ENCODE assay signal across 8 mouse cellular contexts in genomic region chr3:103791230-103792110, GRCm38 (mm10). TPM values are rescaled to one million over a fixed set of nuclear protein-coding genes. Genes with fewer than 3 reads are reported as not detected.
A peak's percentile ranks its signal among the peaks of the same experiment; 100 is the strongest.
DNase-seq lines count a peak whose midpoint lies in the region; ATAC-seq and TF ChIP-seq lines count a peak whose summit lies in the region.

Gene Hipk1, minus strand, starts transcription at chr3:103791563.

- 0 out of 2 replicates have a peak, but pooled peaks cover 4% of the 10 kb centered on the region for H3K27me3 ChIP-seq in heart, embryonic 12.5 days (replicated peaks)
- H3K27me3 ChIP-seq in kidney, postnatal 0 days (ENCODE audit: insufficient read depth, low read length) = no peaks in the 10 kb centered on the region
- no peaks in the 10 kb centered on the region for H3K27me3 ChIP-seq in liver, embryonic 11.5 days (replicated peaks; ENCODE audit: control insufficient read depth, insufficient read depth, low read length)
- no peaks in the 10 kb centered on the region for H3K27me3 ChIP-seq in stomach, embryonic 14.5 days (ENCODE audit: control insufficient read depth, insufficient read depth, low read length)

- no peaks in the 10 kb centered on the region for H3K36me3 ChIP-seq in heart, embryonic 12.5 days
- no peaks in the 10 kb centered on the region for H3K36me3 ChIP-seq in kidney, postnatal 0 days (ENCODE audit: insufficient read depth, low read length)
- no peaks in the 10 kb centered on the region for H3K36me3 ChIP-seq in liver, embryonic 11.5 days (ENCODE audit: control insufficient read depth, insufficient read depth, low read length)
- no peaks in the 10 kb centered on the region for H3K36me3 ChIP-seq in stomach, embryonic 14.5 days (ENCODE audit: control insufficient read depth, insufficient read depth, low read length)

- H3K4me2 ChIP-seq in heart, embryonic 12.5 days = peak within 1 kb of the TSS; percentile 83
- peak within 1 kb of the TSS; percentile 66 for H3K4me2 ChIP-seq in kidney, postnatal 0 days (ENCODE audit: low read length)
- H3K4me2 ChIP-seq in liver, embryonic 11.5 days = peak within 1 kb of the TSS; percentile 88
- peak within 1 kb of the TSS; percentile 88 for H3K4me2 ChIP-seq in stomach, embryonic 14.5 days (replicated peaks; ENCODE audit: low read depth, low read length)

- peaks cover 14% of the 10 kb centered on the region for H3K4me1 ChIP-seq in heart, embryonic 12.5 days (replicated peaks)
- 0 out of 2 replicates have a peak, but pooled peaks cover 8% of the 10 kb centered on the region for H3K4me1 ChIP-seq in kidney, postnatal 0 days (replicated peaks; ENCODE audit: insufficient read depth, low read length)
- peaks cover 19% of the 10 kb centered on the region for H3K4me1 ChIP-seq in liver, embryonic 11.5 days (replicated peaks; ENCODE audit: control insufficient read depth, insufficient read depth, low read length)
- peaks cover 13% of the 10 kb centered on the region; the same call in 1 of the 2 replicates for H3K4me1 ChIP-seq in stomach, embryonic 14.5 days (ENCODE audit: control insufficient read depth, insufficient read depth, low read length)

- H3K4me3 ChIP-seq in heart, embryonic 12.5 days = peak within 1 kb of the TSS; percentile 70
- H3K4me3 ChIP-seq in kidney, postnatal 0 days (replicated peaks; ENCODE audit: low read depth, low read length) = peak within 1 kb of the TSS; percentile 97
- H3K4me3 ChIP-seq in liver, embryonic 11.5 days (ENCODE audit: low read depth, low read length) = peak within 1 kb of the TSS; percentile 68
- H3K4me3 ChIP-seq in stomach, embryonic 14.5 days (ENCODE audit: low read depth, low read length) = peak within 1 kb of the TSS; percentile 94

- WGBS in heart, embryonic 12.5 days = 10% methylated on average over 49 of the region's 49 CpGs
- WGBS in kidney, postnatal 0 days = 11% methylated on average over 43 of the region's 49 CpGs
- WGBS in liver, embryonic 11.5 days = 9% methylated on average over 49 of the region's 49 CpGs
- whole genome bisulfite sequencing in stomach, embryonic 14.5 days = 9% methylated on average over 49 of the region's 49 CpGs

- no peak for TF ChIP-seq CTCF in kidney, postnatal 0 days (IDR thresholded peaks at IDR 0.05; ENCODE audit: low read depth)

- peak; percentile 84 for ATAC-seq in erythroblast, adult 5-6 weeks (replicated peaks; ENCODE audit: low FRiP score, poor library complexity, severe bottlenecking)
- ATAC-seq in heart, embryonic 12.5 days (ENCODE audit: insufficient number of reproducible peaks, low FRiP score) = peak; percentile 97
- peak; percentile 96 for ATAC-seq in kidney, postnatal 0 days (replicated peaks; ENCODE audit: low FRiP score, low read depth)
- peak; percentile 92 for ATAC-seq in liver, embryonic 11.5 days (replicated peaks; ENCODE audit: low FRiP score)
- peak; percentile 95 for ATAC-seq in stomach, embryonic 14.5 days (ENCODE audit: insufficient number of reproducible peaks, insufficient read depth, low FRiP score, low read depth)

- H3K27ac ChIP-seq in heart, embryonic 12.5 days (ENCODE audit: poor library complexity, severe bottlenecking) = peak within 1 kb of the TSS; percentile 90
- H3K27ac ChIP-seq in kidney, postnatal 0 days = peak within 1 kb of the TSS; percentile 91
- H3K27ac ChIP-seq in liver, embryonic 11.5 days (ENCODE audit: low read depth, low read length) = peak within 1 kb of the TSS; percentile 92
- peak within 1 kb of the TSS; percentile 82 for H3K27ac ChIP-seq in stomach, embryonic 14.5 days (ENCODE audit: low read length)

- peak; percentile 94 to 95 for DNase-seq in B cell, adult 2 months
- DNase-seq in brain, adult 2 months (ENCODE audit: low read depth, low spot score) = peak; percentile 98
- DNase-seq in kidney, postnatal 0 days (ENCODE audit: low spot score) = peak; percentile 97
- peak; percentile 96 for DNase-seq in liver, embryonic 11.5 days (ENCODE audit: low spot score)
- DNase-seq in naive thymus-derived CD4-positive, alpha-beta T cell, adult 2 months (ENCODE audit: low read depth) = peak; percentile 94

- peak within 1 kb of the TSS; percentile 88 for H3K9ac ChIP-seq in heart, embryonic 12.5 days
- peak within 1 kb of the TSS; percentile 97 for H3K9ac ChIP-seq in kidney, postnatal 0 days (ENCODE audit: low read depth, low read length)
- H3K9ac ChIP-seq in liver, embryonic 11.5 days (ENCODE audit: low read depth, low read length) = peak within 1 kb of the TSS; percentile 75
- H3K9ac ChIP-seq in stomach, embryonic 14.5 days (replicated peaks; ENCODE audit: low read depth, low read length) = peak within 1 kb of the TSS; percentile 98

- H3K9me3 ChIP-seq in heart, embryonic 12.5 days (replicated peaks) = no peaks in the 10 kb centered on the region
- no peaks in the 10 kb centered on the region for H3K9me3 ChIP-seq in kidney, postnatal 0 days (replicated peaks; ENCODE audit: low read length)
- H3K9me3 ChIP-seq in liver, embryonic 11.5 days (ENCODE audit: control insufficient read depth, low read length) = no peaks in the 10 kb centered on the region
- no peaks in the 10 kb centered on the region for H3K9me3 ChIP-seq in stomach, embryonic 14.5 days (ENCODE audit: control insufficient read depth, low read depth, low read length)

RNA-seq across cellular contexts. Expression of gene Hipk1, which starts in this region (rescaled TPM):
- 491 and 663 TPM in 2 replicates for total RNA-seq in erythroblast, adult 5-6 weeks (2015; ENCODE audit: low replicate concordance)
- 744 and 752 TPM in 2 replicates for total RNA-seq in erythroblast, adult 5-6 weeks (2017; ENCODE audit: low replicate concordance)
- polyA plus RNA-seq in heart, embryonic 12.5 days (2016; fragmentation: Nextera tagmentation; extraction: Ambion mirVana) = 13.5 and 14.9 TPM in 2 replicates
- 9.8 and 10.2 TPM in 2 replicates for polyA plus RNA-seq in kidney, postnatal 0 days (2015; fragmentation: Nextera tagmentation; extraction: Ambion mirVana)
- polyA plus RNA-seq in liver, embryonic 11.5 days (2014; fragmentation: Nextera tagmentation; extraction: Ambion mirVana) = 15.5 and 15.7 TPM in 2 replicates
- polyA plus RNA-seq in stomach, embryonic 14.5 days (2014; fragmentation: Nextera tagmentation; extraction: Ambion mirVana) = 18.1 and 18.8 TPM in 2 replicates

Comparison
In these comparisons a context has a peak if more than half of its experiments do, and no peak if none do; other contexts are left out.
1. Peak in every context shown above with its lines: DNase-seq, ATAC-seq, H3K4me3 ChIP-seq and H3K27ac ChIP-seq.